Mouse (Mus musculus) adrenal gland, postnatal 25 days (tissue): Measurements from ENCODE around the gene Aacs. TPM values are rescaled to one million over a fixed set of nuclear protein-coding genes. Genes with fewer than 3 reads are reported as not detected.
A peak's percentile ranks its signal among the peaks of the same experiment; 100 is the strongest.
"Not testable (repeated sequence)": the region's sequence is repeated elsewhere in the genome, so short reads cannot be mapped to it uniquely, and the experiment has no call there.

Experiments used
- DNase-seq: peaks from one replicate; pipeline ENCODE4 v3.0.0; 2021; ENCODE audit warnings: mixed read lengths
- total RNA-seq: library from RNA; stranded (reverse); gene quantifications from 2 replicates; pipeline ENCODE4 v1.2.3, GENCODE M21; 2021

Aacs gene
- total RNA-seq, 1 experiment from 2014 or later, result 88.5 TPM

DNA sequence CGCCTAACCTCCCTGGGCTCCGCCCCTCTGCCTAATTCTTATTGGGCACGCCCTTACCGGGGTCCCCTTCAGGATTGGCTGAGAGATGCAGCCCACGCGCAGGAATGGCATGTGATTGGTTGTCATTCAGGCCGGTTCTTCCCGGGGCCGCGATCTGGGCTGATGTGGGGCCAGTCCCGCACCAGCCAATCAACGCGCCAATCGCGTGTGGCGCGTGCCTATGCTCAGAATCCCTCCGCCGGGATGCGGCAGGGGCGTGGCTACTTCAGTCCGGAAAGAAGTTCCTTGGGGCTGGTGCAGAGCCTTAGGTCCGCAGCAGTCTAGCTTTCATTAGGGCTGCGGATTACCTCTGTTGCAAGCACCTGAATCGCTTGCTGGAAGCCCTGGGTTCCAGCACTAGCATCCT, 9.9 kb upstream of the Aacs start:
- peak; percentile 94 for DNase-seq

DNA sequence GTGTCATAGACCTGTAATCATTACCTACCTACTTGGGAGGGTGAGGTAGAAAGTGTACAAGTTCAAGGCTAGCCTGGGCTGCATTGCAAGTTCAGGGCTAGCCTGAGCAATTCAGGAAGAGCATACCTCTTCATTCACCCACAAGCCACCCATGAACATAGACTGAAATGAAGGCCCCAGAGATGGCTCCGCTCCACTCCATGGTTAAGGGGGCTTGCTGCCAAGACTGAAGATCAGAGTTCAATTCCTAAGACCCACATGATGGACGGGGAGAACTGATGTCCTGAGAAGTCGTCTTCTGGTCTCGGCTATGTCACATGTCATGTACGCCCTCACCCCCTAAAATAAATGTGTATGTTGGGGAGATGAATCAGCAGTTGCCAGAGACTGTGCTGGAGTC, 9.1 kb upstream of the Aacs start:
- no peak for DNase-seq

DNA sequence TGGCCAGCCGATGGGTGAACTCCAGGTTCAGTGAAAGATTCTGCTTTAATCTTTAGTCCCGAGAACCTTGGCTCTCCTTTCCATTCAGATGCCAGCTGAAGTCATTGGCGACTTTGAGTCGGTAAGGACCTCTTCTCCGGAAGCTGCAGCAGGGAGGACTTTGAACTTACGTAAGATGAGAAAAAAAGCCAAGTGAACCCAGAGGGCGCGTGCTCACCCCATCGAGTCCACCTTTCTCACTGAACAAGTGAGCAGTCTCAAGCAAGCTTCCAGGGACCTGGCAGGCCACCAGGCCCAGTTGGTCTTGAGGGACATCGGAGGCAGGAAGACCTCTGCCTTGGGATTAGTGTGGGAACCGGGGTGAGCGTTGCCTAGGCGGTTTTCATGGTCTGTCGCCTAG, 8.4 kb upstream of the Aacs start:
- peak; percentile 26 for DNase-seq

DNA sequence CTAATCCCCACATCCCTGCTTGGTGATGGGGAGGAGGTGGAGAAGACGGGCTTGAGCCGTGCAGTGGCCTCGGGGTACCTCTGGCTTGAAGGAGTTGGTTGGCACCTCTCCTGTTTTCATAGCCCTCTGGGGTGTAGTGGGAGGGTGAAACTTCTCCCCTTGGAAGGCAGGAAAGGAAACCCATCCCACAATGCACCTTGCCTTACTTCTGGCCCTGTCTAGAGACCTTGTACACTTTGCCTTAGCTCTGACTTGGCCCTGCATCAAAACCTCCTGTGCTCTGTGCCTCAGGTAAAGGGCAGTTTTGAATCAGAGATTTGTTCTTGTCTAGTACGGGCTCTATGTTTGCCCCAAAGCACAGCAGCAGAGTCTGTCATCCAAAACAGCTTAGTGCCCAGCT, 4.9 kb upstream of the Aacs start:
- no peak for DNase-seq

DNA sequence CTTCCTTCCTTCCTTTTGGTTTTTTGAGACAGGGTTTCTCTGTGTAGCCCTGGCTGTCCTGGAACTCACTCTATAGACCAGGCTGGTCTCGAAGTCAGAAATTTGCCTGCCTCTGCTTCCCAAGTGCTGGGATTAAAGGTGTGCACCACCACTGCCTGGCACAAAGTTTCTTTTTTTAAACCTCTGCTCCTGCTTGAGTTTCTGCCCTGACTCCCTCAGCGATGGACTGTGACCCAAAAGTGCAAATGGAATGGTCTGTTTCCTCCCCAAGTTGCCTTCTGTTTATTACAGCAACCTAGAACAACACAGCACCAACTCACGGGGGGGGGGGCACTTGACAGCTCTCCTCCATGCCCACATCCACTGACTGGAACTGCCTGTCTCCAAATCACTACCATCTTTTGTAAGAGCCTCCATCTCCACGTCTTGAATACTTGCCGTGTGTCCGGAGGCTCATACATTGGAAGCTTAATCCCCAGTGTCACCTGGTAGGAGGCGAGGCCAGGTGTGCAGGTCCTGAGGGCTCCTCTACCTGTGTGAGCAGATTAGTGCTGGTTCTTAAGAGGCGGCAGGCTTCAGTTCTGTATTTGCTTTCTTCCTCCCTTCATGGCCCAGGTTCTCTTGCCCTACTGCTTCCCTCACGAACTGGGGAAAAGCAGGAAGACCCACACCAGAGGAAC, 2.7 kb upstream of the Aacs start:
- DNase-seq, result no peak

DNA sequence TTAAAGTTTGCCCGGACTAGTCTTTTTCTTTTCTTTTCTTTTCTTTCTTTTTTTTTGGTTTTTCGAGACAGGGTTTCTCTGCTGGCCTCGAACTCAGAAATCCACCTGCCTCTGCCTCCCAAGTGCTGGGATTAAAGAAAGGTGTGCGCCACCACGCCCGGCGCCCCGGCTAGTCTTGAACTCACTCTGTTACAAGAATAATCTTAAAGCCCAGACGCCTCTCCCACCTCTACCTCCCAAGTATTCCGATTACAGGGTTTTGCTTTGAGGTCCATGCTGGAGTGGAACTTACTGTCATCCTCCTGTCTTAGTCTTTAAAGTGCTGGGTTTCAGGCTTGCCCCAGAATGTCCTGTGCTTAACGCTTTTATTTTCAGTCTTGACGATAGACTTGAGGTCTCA, 584 bp upstream of the Aacs start:
- no peak for DNase-seq

DNA sequence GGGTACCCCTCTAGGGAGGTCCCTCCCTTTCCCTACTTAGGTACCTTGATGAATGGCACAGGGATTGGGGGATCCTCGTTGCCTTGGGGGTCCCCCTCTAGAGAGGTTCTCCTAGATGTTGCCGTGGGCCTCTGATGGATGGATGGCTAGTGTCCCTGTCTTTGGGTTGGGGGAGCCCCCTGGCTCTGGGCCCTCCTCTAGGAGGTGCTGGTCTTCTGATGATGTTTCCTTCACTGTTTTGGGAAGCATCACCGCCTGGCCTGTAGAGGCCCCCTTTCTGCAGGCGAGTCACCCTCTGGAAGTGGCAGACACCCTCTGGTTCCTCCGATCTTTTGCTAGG, 642 bp downstream of the Aacs start:
- DNase-seq, result no peak

DNA sequence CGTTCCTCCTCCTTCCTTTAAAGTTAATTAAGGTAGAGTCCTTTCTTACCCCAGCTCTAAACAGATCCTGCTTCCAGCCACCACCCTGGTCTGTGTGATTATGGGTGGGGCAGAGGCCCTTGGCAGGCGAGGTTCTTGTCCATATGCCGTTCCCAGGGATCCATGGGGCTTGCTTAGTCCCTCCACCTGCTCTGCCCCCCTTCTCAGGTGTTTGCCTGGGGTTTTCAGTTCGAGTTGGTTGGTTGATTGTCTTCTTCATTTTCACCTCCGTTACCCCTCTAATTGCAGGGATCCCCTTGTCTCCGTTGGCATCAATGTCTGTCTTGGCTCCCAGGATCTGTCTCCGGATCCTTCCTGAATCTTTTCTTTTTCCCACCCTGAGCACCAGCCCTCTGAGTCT, 1.2 kb downstream of the Aacs start:
- no peak for DNase-seq

DNA sequence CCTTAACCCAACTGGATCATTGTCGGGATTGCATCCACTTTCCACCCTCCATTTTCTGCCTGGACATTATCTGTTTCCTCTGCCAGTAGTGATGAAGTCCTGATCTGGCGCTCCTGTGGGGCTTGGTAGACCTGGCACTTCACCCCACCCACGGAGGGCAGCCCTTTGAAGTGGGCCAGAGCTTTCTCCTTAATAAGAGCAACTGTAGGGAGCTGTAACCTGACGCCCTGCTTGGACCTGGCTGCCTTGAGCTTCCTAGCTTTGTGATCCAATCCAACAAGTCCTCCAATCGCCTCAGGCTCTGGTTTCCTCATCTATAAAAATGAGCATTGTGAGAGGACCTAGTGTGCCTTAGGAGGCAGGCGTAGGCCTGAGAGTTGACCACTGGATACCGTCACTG, 1.9 kb downstream of the Aacs start:
- DNase-seq, result no peak

DNA sequence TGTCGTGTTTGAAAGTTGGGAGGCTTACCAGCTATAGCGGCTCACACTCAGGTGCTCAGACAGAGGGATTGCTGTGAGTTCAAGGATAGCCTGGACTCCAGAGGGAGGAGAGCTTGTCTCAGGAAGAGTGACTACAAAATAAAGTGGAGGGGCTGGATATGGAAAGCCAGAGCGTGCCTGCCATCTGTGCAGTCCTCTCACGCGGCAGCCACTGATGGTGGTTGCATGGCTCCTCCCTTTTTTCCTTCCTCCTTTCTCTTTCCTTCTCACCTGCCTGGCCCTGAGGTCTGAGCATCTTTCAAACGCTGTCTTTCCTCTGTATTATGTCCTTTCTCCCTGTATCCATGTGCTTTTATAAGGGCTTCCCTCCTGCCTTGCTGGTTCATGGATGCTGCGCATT, 2.4 kb downstream of the Aacs start:
- DNase-seq, result no peak

DNA sequence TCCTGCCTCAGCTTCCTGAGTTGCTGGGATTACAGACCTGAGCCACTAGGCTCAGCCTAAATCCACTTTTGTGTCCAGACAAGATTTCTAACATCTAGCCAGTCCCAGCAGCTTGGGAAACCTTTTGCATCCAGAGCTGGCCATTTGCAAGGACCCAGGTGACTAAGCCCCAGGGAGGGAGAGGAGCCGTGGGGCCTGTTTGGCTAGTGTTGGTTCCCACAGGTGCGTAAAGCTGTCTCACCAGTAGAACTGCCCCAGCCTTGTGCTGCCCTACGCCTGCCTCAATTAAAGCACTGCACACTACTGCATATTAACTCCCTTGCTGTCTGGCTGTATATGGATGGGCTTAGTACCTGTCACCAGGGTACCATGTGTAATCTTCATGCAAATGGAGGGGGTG, 3.8 kb downstream of the Aacs start:
- no peak for DNase-seq

DNA sequence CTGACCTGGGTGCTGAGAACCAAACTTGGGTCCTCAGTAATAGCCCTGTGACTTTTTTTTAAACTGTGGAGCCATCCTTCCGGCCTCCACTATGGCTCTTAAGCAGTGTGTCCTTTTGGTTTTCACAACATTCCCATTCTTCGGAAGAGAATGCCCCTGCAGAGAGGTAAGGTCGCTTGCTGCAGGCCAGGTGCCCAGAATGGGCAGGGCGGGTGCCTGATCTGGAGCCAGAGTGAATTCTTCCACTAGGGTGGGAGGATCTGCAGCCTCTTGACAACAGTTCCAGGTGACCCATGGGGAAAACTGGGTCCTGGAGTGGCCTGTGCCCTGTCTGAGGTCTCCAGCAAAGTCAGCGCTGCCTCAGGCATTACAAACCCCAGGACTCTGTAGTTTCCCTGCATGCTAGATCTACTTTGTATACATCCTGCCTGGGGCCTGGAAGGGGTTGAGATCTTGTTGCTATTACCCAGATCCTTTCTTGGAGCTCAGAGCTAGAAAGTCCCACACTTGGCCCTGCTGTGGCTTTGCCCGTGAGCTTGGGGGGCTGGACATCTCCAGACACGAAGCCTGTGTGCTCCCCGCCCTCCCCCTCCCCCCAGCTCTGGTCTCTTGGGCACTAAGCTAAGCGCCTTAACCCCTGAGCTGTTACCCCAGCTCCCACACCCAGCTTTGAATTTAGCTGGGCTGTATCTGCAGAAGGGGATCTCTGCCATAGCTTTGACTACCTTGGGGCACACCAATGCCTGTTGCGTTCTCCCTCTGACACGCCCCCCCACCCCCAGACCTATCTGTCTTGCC, 5.0 kb downstream of the Aacs start:
- no peak for DNase-seq

DNA sequence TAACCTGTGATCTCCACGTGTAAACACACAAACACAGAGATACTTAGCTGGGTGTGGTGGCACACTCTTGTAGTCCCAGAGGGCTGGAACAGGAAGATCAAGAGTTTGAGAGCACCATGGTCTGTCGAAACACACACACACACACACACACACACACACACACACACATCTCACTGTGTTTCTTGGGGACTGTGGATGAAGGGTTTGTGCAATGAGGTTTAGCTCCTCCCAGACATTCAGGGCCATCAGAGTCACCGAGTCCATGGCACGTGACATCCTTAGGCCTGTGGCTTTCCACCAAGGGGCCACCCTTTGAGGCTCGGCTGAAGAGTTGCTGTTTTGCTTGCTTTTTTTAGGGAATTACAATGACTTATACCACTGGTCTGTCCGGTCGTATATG, 6.9 kb downstream of the Aacs start:
- no peak for DNase-seq

DNA sequence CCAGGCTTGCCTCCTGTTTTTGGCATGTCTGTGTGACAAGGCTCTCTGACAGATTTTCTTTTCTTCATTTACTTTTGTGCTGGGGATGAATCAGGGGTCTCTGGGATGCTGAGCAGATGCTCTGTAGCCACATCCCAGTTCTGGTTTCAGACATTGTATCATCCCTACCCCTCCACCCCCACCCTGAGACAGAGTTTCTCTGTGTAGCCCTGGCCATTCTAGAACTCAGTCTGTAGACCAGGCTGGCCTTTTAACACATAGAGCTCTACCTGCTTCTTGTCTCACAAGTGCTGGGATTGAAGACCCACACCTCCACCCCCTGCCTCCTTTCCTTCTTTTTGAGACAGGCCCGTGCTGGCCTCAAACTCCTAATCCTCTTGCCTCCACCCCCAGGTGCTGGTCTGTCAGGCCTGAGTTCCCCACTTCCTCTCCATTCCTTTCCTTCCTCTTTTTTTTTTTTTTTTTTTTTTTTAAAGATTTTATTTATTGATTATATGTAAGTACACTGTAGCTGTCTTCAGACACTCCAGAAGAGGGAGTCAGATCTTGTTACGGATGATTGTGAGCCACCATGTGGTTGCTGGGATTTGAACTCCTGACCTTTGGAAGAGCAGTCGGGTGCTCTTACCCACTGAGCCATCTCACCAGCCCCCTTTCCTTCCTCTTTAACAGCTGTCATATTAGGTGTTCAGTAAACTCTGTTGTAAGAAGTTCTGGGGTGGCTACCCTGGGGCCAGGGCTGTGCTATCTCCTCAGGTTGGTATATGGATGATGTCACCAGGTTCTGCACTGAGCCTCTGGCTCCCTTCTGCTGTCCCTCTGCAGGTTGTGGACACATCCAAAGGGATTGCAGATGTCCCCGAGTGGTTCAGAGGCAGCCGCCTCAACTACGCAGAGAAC, 8.3 kb downstream of the Aacs start:
- DNase-seq, result no peak

DNA sequence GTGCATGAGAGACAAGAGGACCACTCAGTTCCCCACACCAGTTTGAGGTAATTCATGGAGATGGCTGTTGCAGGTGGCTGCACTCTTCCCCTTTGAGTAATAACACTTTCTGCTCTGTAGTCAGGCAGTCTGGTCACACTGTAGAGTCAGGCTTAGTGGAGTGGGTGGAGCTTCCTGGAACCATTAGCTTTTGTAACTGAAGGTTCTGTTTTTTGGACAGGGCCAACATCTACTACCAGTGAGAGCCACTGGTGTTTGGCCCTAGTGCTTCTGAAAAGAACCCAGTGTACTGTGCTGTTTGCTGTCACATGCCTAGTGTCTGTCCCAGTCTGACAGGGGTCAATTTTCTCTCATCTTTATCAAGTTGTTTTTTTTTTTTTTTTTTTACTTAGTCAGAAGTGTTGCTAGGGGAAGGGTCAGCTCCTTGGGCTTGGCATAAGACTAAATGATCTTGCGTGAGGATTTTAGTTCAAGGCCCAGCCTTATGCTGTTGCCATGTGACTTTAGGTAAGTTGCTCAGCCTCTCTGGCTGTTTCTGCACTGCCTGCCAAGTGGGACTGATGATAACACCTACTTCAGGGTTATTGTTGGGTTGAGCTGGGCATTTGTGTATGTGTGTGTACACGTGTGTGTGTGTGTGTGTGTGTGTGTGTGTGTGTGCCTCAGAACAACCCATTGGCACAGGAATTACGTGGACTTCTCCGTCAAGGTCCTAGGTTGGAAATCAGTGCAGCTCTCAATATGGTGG, 9.6 kb downstream of the Aacs start:
- DNase-seq, result no peak

DNA sequence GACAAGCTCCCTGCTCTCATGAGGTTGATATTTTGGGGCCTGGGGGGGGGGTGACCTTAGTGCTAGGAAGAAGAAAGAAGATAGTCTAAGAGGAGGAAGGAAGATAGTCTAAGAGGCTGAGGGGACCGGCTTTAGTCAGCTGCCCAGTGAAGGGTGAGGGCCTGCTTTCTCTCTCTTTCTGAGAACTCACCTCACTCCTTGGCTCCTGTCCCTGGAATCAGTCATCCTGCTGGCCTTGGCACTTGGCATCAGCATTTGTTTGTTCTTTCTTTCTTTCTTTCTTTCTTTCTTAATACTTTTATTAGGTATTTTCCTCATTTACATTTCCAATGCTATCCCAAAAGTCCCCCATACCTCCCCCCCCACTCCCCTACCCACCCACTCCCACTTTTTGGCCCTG, 10.5 kb downstream of the Aacs start:
- DNase-seq, result peak; percentile 35

DNA sequence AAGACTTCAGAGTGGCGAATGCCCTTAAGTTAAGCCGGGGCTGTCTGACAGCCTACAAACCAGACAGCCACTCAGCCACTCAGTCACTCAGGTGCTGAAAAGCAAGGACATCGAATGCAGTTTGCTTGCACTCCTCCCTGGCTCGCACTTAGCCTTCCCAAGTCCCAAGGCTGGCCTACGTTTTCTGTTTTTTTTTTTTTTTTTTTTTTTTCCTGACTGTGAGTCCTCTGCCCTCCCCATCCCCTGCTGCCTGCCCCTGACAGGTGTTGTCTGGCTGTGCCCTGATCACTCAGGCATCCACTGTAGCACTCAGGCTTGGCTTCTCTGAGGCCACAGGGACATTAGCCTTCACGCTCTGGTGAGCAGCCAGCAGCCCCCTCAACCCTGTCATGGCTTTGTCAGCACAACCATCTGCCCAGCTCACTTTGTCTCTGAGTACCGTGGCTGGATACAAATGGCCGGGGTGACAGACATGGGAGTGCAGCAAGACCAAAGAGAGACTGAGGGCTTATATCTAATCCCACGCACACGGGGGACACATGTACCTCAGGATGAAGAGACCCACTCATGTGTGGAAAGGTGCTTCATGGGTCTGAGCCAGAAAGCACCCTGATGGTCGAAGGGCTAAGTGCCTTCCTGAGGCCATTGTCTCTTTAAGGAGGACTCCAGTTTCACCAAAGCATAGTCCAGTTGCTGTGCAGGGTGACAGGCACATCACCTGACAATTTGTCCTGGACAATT, 11.9 kb downstream of the Aacs start:
- no peak for DNase-seq

DNA sequence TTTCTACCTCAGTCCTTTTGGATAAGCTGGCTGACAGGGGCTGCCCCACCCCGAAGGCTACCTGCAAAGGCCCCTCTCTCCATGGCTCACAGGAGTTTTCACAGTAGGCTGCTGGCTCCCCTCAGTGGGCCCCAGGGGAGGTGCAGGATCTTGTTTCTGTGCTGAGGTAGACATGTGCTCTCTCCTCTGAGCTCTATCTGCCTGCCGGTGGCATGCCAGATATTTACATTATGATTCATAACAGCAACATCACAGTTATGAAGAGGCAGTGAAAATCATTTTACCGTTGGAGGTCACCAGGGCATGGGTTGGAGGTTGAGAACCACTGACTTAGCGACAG, 12.5 kb downstream of the Aacs start:
- no peak for DNase-seq

DNA sequence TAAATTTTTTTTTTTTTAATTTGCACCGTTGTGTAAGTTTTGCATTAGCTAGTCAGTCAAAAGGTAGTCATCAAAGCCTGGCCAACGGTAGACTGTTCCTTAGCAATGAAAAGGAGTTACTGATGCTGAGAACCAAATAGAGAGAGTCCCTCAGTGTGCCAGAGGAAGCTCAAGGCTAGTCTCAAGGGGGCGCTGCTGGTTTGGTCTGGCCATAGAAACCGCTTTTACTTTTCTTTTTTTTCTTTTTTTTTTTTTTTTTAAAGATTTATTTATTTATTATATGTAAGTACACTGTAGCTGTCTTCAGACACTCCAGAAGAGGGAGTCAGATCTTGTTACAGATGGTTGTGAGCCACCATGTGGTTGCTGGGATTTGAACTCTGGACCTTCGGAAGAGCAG, 13.3 kb downstream of the Aacs start:
- not testable (repeated sequence) for DNase-seq

DNA sequence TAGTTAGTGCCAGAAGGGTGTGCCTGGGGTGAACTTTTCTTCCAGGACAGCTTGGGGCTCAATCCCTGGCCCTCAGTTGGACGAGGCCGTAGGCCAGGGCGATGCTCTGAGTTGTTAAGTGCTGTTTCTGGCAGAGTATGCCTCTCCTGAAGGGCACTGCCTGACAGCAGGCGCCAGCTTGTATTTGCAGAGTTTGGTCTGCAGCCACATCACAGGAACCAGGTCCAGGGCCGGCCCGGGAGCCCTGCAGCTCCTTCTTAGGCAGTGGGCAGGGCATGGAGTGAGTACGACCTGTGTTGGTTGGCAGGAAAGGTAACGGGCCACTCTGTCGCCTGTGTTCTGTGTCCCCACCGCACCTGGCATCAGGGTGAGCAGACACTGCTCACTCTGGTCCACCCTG, 15.5 kb downstream of the Aacs start:
- peak; percentile 37 for DNase-seq

DNA sequence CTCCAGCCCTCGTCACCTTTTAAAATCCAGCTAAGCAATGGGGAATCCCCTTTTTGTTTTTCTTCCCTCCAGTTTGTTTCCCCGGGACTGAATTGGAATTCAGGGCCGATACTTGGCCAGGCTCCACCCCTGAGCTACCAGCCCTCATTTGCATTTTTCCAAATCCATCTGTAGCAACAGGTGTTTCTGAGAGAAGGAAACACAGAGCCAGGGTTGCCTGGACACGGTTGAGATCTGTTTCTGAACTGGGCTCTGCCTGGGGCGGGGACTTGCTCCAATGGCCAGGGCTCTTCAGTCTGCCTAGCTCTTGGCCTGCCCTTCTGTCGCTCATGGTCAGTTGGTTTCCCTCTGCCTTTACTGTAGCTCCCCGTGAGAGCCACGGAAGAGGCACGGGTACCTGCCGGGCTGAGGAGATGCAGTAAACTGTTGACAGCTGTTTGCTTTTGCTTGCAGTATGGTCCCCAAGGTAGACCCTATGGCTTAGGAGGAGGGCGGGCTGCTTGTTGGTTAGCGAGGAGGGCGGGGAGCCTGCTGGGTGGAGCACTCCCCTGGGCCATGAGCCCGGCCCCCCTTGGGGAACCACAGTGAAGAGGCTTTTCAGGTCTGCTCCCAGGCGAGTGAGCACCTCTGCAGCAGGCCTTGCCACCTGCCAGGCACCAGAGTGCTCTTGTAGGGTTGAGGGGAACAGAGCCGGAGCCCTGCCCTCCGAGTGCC, 16.9 kb downstream of the Aacs start:
- DNase-seq, result no peak
